Mouse (Mus musculus) midbrain, postnatal 0 days (tissue): ENCODE measurements around the gene Ly6g6c. TPM values are rescaled to one million over a fixed set of nuclear protein-coding genes. Genes with fewer than 3 reads are reported as not detected.

ENCODE experiments used
- ATAC-seq: fragments of 200-750 bp; cut with Nextera tagmentation; 2 replicates; pipeline ENCODE4 v1.8.0; 2017; ENCODE audit warnings: moderate number of reproducible peaks, mild to moderate bottlenecking, moderate TSS enrichment, moderate library complexity; ENCODE audit not compliant: low FRiP score
- DNase-seq: peaks from one replicate; pipeline ENCODE4 v3.0.0-alpha.2; 2015; ENCODE audit warnings: low spot score
- H3K27ac ChIP-seq: fragments of 300-500 bp; sonication (generic); 2 replicates; pipeline ENCODE4 v1.5.1; 2014; ENCODE audit warnings: low read depth, mild to moderate bottlenecking, low read length, mixed read lengths
- H3K27me3 ChIP-seq: fragments of 300-500 bp; sonication (generic); 2 replicates; pipeline ENCODE4 v1.6.1; 2014; ENCODE audit warnings: low read length, control low read depth, mixed read lengths; ENCODE audit not compliant: insufficient read depth
- H3K36me3 ChIP-seq: fragments of 300-500 bp; sonication (generic); 2 replicates; pipeline ENCODE4 v1.6.1; 2014; ENCODE audit warnings: low read length, control low read depth, mixed read lengths; ENCODE audit not compliant: insufficient read depth
- H3K4me1 ChIP-seq: fragments of 300-500 bp; sonication (generic); 2 replicates; pipeline ENCODE4 v1.6.1; 2014; ENCODE audit warnings: mild to moderate bottlenecking, control low read depth, antibody characterized with exemption, low read length, mixed read lengths; ENCODE audit not compliant: insufficient read depth
- H3K4me2 ChIP-seq: fragments of 300-500 bp; sonication (generic); 2 replicates; pipeline ENCODE4 v1.6.1; 2014; ENCODE audit warnings: low read depth, mild to moderate bottlenecking, low read length, mixed read lengths; ENCODE audit not compliant: poor library complexity, severe bottlenecking
- H3K4me3 ChIP-seq: fragments of 300-500 bp; sonication (generic); 2 replicates; pipeline ENCODE4 v1.5.1; 2014; ENCODE audit warnings: low read depth, mild to moderate bottlenecking, low read length, moderate library complexity
- H3K9ac ChIP-seq: fragments of 300-500 bp; sonication (generic); replicated peaks from 2 replicates; pipeline ENCODE4 v1.6.1; 2014; ENCODE audit warnings: mild to moderate bottlenecking, low read length, moderate library complexity, mixed read lengths; ENCODE audit not compliant: poor library complexity, severe bottlenecking
- H3K9me3 ChIP-seq: fragments of 300-500 bp; sonication (generic); 2 replicates; pipeline ENCODE4 v1.6.1; 2016; ENCODE audit warnings: low read length, control low read depth
- CTCF ChIP-seq: IDR thresholded peaks from 2 replicates; pipeline ENCODE4 v1.5.1; 2016; ENCODE audit warnings: antibody characterized with exemption, mild to moderate bottlenecking
- WGBS: fragments of 180-500 bp; shearing (Covaris S2); extraction: QIAGEN DNeasy Blood & Tissue Kit; methylation state at CpG from one replicate; pipeline ENCODE4 v1.1.7; 2014; 5-methylcytosine and 5-hydroxymethylcytosine counted together
- polyA plus RNA-seq: library from polyadenylated mRNA; unstranded; fragments of >200 nt; fragmentation: Nextera tagmentation; extraction: Ambion mirVana; gene quantifications from 2 replicates; pipeline ENCODE4 v1.2.1, GENCODE M21; 2015
- total RNA-seq: library from RNA; depleted of rRNA; stranded (reverse); fragments of >200 nt; gene quantifications from 2 replicates; pipeline ENCODE4 v1.2.3, GENCODE M21; 2014

The Ly6g6c gene
- total and polyA plus RNA-seq, 2 experiments from 2014 or later: 2.4 TPM; not detected in 1

DNA sequence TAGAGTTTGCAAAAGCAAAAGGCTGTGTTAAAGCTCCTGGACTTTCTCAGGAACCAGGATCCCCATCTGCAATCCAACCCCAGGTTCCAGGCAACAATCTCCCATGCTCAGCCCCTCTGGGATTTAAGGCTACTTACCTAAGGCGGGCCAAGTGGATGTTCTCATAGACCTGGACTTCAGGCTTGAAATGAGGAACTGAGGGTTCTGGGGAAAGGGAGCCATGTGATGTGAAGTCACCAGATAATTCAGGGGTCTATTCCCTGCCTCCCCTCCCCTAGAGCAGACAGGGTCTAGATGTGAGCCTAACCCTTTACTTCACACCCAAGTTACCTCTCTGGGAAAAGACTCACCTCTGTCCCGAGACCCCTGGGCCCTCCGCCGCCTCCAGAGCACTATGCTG is 15.5 kb downstream of the Ly6g6c start:
- Histone ChIP-seq H3K4me3 (no peak overlapping the region), H3K36me3 (no peaks in the 10 kb centered on the region), H3K4me2 (no peak overlapping the region), H3K9ac (no peak overlapping the region), H3K4me1 (no peaks in the 10 kb centered on the region), H3K27ac (no peak overlapping the region), H3K27me3 (no peaks in the 10 kb centered on the region), H3K9me3 (no peaks in the 10 kb centered on the region)
- WGBS: 81% methylated on average over 4 of the region's 4 CpGs
- ATAC-seq: no peak
- TF ChIP-seq CTCF: no peak
- no peak for DNase-seq

DNA sequence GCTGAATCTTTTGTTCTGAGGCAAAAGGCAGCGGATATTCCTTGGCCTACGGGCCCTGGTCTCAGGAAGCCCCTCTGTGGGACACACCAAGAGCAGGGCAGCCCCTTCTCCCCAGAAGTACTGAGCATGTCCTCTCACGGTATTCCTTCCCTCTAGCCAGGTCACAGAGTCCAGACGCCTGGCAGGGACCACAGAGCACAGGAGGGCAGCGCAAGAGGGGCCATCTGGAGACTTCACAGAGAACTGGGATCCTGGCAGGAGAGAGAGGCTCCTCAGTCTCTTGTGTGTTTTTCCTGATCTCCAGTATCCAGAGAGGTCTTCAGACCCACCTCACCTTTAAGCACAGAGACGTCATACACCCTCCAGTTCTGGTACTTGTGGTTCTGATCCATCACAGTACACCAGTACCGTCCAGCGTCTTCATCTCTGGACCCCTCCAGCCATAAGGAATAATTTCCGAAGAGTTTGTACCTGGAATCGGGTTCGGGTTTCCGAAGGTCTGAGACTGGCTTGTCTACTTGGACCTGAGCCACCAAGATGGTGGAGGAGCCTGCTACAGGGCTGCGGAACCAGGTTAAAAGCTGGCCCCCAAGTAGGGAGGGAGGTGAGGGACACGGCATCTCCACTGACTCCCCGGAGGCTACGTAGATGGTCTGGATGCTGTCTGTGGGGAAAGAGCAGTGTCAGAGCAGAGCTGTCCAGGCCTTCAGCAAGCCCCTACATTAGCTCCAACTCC is 17.8 kb downstream of the Ly6g6c start:
- no peak for DNase-seq
- Histone ChIP-seq H3K27ac (no peak overlapping the region), H3K4me3 (no peak overlapping the region), H3K4me1 (no peaks in the 10 kb centered on the region), H3K27me3 (no peaks in the 10 kb centered on the region), H3K9me3 (no peaks in the 10 kb centered on the region), H3K36me3 (no peaks in the 10 kb centered on the region), H3K9ac (no peak overlapping the region), H3K4me2 (no peak overlapping the region)
- TF ChIP-seq CTCF: no peak
- no peak for ATAC-seq
- WGBS: 87% methylated on average over 16 of the region's 16 CpGs

DNA sequence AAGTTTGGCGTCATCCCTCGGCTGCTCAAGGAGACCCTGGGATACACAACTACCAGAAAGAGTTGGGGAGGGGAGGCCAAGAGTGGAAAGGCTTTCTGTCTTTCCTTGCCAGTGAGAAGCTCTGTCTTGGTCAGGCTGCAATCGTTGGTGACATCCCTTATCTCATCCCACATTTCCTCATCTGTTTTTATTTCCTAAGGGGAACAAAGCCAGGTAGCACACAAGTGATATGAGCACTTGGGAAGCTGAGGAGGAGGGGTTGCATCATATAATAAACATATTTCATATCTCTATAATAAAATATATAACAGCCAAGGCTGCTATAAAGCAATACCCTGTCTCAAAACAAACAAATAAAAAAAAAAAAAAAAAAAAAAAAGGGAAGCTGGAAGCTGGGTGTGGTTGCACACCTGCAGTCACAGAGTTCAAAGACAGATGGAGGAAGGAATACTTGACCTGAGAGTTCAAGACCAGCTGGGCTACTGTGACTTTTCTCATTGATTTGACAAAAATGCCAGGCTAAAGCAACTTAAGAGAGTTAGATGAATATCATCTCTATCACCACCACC is 18.8 kb downstream of the Ly6g6c start:
- 72% methylated on average over 3 of the region's 3 CpGs for WGBS
- no peak for ATAC-seq
- H3K4me2 ChIP-seq: no peak overlapping the region
- no peaks in the 10 kb centered on the region for H3K9me3 ChIP-seq
- DNase-seq: no peak
- no peak overlapping the region for H3K4me3 ChIP-seq
- H3K9ac ChIP-seq: no peak overlapping the region
- H3K27me3 ChIP-seq: no peaks in the 10 kb centered on the region
- no peaks in the 10 kb centered on the region for H3K4me1 ChIP-seq
- no peaks in the 10 kb centered on the region for H3K36me3 ChIP-seq
- no peak overlapping the region for H3K27ac ChIP-seq
- no peak for TF ChIP-seq CTCF

DNA sequence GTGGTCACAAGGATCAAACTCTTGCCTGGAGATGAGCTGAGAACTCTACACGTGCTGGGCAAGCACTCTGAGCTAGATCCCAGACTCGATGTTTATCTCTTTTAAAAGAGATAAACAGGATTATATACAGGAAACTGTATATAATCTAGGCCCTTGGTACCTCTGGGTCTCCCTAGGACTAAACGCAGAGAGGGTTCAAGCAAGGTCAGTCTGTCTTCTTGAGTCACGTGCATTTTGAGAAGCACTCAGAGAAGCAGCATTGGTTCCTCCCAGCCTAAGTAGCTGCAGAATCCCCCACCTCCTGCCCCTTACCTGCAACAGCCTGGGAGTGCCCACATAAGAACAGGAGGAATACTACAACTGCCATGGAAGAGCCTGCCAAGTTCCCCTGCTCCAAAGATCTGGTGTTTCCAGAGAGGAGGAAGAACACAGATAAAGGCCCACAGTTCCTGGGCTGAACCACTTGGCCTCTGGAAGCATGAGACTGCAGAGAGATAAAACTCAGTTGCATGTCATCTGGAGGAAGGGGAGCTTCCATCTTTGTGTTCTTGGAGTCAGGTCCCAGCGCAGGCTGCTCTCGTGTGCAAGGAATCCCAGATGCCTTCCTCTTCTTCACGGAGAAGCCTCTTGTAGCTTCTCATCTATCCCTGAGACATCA is 20.1 kb downstream of the Ly6g6c start, which contains the start of gene Ly6g6f:
Ly6g6f (minus strand) TSS at position 403 of the 658 bp plus-strand sequence.
- Histone ChIP-seq H3K4me1 (0 out of 2 replicates have a peak, but pooled peaks cover 4% of the 10 kb centered on the region), H3K27ac (no peak within 1 kb of the TSS), H3K4me2 (no peak within 1 kb of the TSS), H3K27me3 (no peaks in the 10 kb centered on the region), H3K9me3 (no peaks in the 10 kb centered on the region), H3K4me3 (no peak within 1 kb of the TSS), H3K9ac (no peak within 1 kb of the TSS), H3K36me3 (no peaks in the 10 kb centered on the region)
- DNase-seq: no peak
- no peak for ATAC-seq
- no peak for TF ChIP-seq CTCF
- WGBS: 84% methylated on average over 7 of the region's 7 CpGs

DNA sequence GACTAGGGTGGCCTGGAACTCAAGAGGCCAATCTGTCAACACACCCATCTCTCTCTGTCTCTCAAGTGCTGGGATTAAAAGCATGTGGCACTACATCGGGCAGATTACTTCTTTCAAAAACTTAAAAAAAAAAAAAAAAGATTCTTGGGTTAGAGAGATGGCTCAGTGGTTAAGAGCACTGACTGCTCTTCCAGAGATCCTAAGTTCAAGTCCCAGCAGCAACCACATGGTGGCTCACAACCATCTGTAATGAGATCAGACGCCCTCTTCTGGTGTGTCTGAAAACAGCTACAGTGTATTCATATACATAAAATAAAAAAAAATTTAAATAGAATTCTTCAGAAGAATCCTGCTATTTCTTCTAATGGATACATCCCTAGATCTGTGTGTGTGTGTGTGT is 23.0 kb downstream of the Ly6g6c start:
- TF ChIP-seq CTCF: peak; percentile 62
- Histone ChIP-seq H3K4me2 (no peak overlapping the region), H3K9ac (no peak overlapping the region), H3K27ac (no peak overlapping the region), H3K4me3 (no peak overlapping the region), H3K9me3 (no peaks in the 10 kb centered on the region), H3K27me3 (no peaks in the 10 kb centered on the region), H3K4me1 (0 out of 2 replicates have a peak, but pooled peaks cover 4% of the 10 kb centered on the region), H3K36me3 (peaks cover 15% of the 10 kb centered on the region)
- ATAC-seq (no peak), DNase-seq (no peak)
- 35% methylated on average over 2 of the region's 2 CpGs for WGBS
